Mouse (Mus musculus) testis, adult 2 months (tissue): ENCODE measurements around the gene Scamp4. TPM values are rescaled to one million over a fixed set of nuclear protein-coding genes. Genes with fewer than 3 reads are reported as not detected.
A peak's percentile ranks its signal among the peaks of the same experiment; 100 is the strongest.

ENCODE experiments used
- H3K27ac ChIP-seq: fragments of 200-500 bp; 2 replicates; pipeline ENCODE4 v1.5.1; 2012; ENCODE audit warnings: low read depth, low read length; ENCODE audit not compliant: control insufficient read depth, insufficient read depth
- H3K27me3 ChIP-seq: fragments of 200-500 bp; 2 replicates; pipeline ENCODE4 v1.6.1; 2012; ENCODE audit warnings: mild to moderate bottlenecking, low read length, moderate library complexity; ENCODE audit not compliant: control insufficient read depth, insufficient read depth
- H3K36me3 ChIP-seq: fragments of 200-500 bp; 2 replicates; pipeline ENCODE4 v1.6.1; 2012; ENCODE audit warnings: mild to moderate bottlenecking, low read length; ENCODE audit not compliant: control insufficient read depth, insufficient read depth
- H3K4me1 ChIP-seq: fragments of 200-500 bp; 2 replicates; pipeline ENCODE4 v1.6.1; 2012; ENCODE audit warnings: low read length; ENCODE audit not compliant: control insufficient read depth, insufficient read depth
- H3K4me3 ChIP-seq: fragments of 200-500 bp; 2 replicates; pipeline ENCODE4 v1.5.1; 2012; ENCODE audit warnings: low read depth, mild to moderate bottlenecking, low read length, moderate library complexity, mixed read lengths; ENCODE audit not compliant: control insufficient read depth
- CTCF ChIP-seq: fragments of 200-500 bp; IDR thresholded peaks from 2 replicates; pipeline ENCODE4 v1.5.1; 2012; ENCODE audit warnings: low read depth, mild to moderate bottlenecking, inconsistent platforms, low read length, moderate library complexity; ENCODE audit not compliant: control insufficient read depth, insufficient read depth, insufficient replicate concordance
- POLR2A ChIP-seq: fragments of 200-500 bp; IDR thresholded peaks from 2 replicates; pipeline ENCODE4 v1.6.1; 2012; ENCODE audit warnings: low read depth, mild to moderate bottlenecking, inconsistent platforms, low read length, moderate library complexity; ENCODE audit not compliant: control insufficient read depth
- polyA plus RNA-seq: library from polyadenylated mRNA; depleted of rRNA; stranded (reverse); fragments of >200 nt; gene quantifications from 2 replicates; pipeline ENCODE4 v1.2.3, GENCODE M21; 2012

Scamp4 gene
- polyA plus RNA-seq, 1 experiment: 61.6 TPM

GRCm38 (mm10) chr10:80584045-80584488 is 18.6 kb upstream of the Scamp4 start:
- H3K27ac ChIP-seq: no peak overlapping the region
- peaks cover 28% of the 10 kb centered on the region for H3K4me1 ChIP-seq
- TF ChIP-seq CTCF (no peak), POLR2A (no peak)
- no peaks in the 10 kb centered on the region for H3K27me3 ChIP-seq
- no peak overlapping the region for H3K4me3 ChIP-seq
- no peaks in the 10 kb centered on the region for H3K36me3 ChIP-seq

DNA sequence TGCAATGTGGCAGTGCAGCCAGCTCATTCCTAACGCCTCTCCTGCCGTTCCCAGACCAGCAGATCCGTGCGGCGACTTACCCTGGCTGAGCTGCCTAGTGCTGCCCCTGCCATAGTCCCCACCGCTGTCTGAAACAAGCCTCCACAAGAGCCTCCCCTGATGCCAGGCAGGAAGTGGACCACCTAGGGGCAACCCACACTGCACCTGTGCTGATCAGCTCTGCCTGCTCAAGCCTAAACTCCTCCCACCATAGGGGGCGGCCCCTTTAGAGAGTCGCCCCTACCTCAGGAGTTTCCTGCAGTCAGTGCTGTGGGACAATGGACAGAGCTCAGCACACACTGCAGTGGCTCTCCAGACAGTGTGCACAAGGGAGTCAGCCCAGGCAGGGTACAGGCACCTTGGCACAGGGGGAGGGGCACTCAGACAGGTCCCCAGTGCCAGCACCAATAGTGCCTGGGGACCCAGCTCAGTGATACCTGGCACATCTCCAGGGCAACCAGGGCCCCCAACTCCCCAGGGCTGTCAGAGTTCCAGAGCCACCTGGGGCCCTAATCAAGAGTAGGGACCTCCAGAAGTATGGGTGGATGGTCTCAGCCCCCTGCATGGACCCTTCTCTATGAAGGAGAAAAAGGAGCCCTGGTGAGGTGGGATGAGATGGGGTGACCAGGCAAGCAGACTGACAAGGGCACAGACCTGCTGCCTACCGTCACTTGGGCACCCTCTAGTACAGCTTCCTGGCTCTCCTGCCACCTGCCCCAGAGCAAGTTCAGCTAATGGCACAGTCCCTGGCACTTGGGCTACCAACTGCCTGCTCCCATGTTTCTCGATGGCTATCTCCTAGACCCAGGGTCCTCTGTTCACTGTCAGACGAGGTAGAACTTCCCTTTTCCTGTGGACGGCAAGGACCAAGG is 17.8 kb upstream of the Scamp4 start:
- TF ChIP-seq CTCF (no peak), POLR2A (no peak)
- H3K4me3 ChIP-seq: peak overlapping the region; percentile 85
- no peaks in the 10 kb centered on the region for H3K27me3 ChIP-seq
- peaks cover 34% of the 10 kb centered on the region for H3K4me1 ChIP-seq
- no peaks in the 10 kb centered on the region for H3K36me3 ChIP-seq
- H3K27ac ChIP-seq: no peak overlapping the region

DNA sequence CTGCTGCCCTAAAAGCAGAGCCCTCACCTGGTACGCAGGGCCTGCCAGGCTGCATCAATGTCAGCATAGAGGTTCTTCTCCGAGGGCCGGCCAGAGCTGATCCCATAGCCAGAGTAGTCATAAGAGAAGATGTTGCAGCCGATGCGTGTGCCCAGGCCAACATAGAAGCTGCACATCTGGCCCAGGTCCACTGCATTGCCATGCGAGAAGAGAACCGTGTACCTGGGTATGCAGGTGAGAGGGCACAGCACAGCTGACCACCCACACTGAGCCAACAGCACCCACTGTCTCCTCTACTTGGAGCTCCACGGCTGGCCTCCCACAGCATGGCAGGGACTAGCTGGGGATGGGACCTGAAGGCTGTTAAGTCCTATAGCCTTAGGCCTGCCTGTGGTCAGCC is 17.1 kb upstream of the Scamp4 start:
- H3K27me3 ChIP-seq: no peaks in the 10 kb centered on the region
- H3K36me3 ChIP-seq: no peaks in the 10 kb centered on the region
- peak overlapping the region; percentile 85 for H3K4me3 ChIP-seq
- peaks cover 34% of the 10 kb centered on the region for H3K4me1 ChIP-seq
- no peak overlapping the region for H3K27ac ChIP-seq
- TF ChIP-seq CTCF: no peak
- 0 out of 2 replicates have a peak, but pooled peaks have one; percentile 29 for TF ChIP-seq POLR2A

DNA sequence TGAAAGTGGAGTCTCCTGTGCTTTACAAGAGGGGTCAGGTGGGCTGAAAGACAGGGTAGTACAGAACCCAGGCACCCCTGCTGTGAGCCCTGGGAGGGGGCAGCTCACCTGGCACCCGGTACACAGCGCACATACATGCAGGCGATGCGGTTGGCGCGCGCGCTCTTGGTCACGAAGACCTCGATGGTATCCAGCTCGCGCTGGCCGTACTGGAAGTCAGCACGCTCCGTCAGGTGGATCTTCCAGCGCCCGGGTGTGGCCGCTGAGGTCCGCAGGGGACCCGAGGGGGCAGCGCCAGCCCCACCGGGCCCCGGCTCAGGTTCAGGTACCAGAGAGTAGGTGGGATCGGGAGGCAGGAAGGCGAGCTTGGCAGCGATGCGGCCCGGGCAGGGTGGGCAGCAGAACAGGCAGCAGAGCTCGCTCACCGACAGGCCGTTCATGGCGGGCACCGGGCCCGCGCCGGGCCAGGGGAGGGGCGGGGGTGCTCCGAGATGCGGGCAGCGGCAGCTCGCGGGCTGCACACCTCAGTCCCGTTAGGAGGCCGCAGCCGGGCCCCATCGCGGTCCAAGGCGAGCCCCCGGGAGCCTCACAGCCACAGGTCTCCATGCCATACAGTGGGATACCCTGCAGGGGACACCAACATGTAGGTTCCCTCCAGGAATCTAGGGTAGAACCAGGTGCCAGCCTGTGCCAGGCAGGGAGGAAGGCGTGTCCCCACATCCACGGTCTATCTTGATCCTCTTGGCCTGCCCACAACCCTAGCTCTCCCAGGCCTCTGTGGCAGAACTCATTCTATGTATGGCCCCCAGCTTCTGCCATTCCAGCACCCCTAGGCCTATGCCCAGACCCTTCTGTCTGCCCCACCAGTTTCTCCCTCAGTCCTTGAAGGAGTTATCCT is 16.0 kb upstream of the Scamp4 start:
- no peak; the same call in 1 of the 2 replicates for TF ChIP-seq POLR2A
- TF ChIP-seq CTCF: no peak
- H3K27me3 ChIP-seq: no peaks in the 10 kb centered on the region
- H3K36me3 ChIP-seq: no peaks in the 10 kb centered on the region
- H3K4me1 ChIP-seq: peaks cover 34% of the 10 kb centered on the region
- peak overlapping the region; percentile 85 for H3K4me3 ChIP-seq
- peak overlapping the region; percentile 73 for H3K27ac ChIP-seq

GRCm38 (mm10) chr10:80587305-80587657 is 15.4 kb upstream of the Scamp4 start:
- no peaks in the 10 kb centered on the region for H3K36me3 ChIP-seq
- TF ChIP-seq POLR2A: no peak
- TF ChIP-seq CTCF: no peak
- no peaks in the 10 kb centered on the region for H3K27me3 ChIP-seq
- H3K27ac ChIP-seq: peak overlapping the region; percentile 73; the same call in 1 of the 2 replicates
- peaks cover 36% of the 10 kb centered on the region for H3K4me1 ChIP-seq
- H3K4me3 ChIP-seq: peak overlapping the region; percentile 85

GRCm38 (mm10) chr10:80589127-80589878 is 13.4 kb upstream of the Scamp4 start:
- Histone ChIP-seq H3K27me3 (no peaks in the 10 kb centered on the region), H3K36me3 (no peaks in the 10 kb centered on the region), H3K27ac (peak overlapping the region; percentile 83), H3K4me1 (peaks cover 30% of the 10 kb centered on the region), H3K4me3 (peak overlapping the region; percentile 93)
- TF ChIP-seq POLR2A (no peak; the same call in 1 of the 2 replicates), CTCF (no peak)
